Mouse (Mus musculus) inflammation-experienced regulatory T-cells, adult 6 months (primary cell): ENCODE measurements around the gene Hsp90ab1. TPM values are rescaled to one million over a fixed set of nuclear protein-coding genes. Genes with fewer than 3 reads are reported as not detected.

Experiments
- ATAC-seq: one replicate; pipeline ENCODE4 v1.8.0; 2017
- polyA plus RNA-seq, 3 experiments: library from polyadenylated mRNA; unstranded; fragments of 100-300 nt; shearing (Covaris generic); gene quantifications; one replicate each; pipeline ENCODE4 v1.2.1; 2017

The Hsp90ab1 gene
- 1,000 to 10,000 TPM in 1 of 3 experiments, 100 to 1,000 TPM in 2; 939 to 1,028 (median 983) TPM for polyA plus RNA-seq

- ATAC-seq = peak; percentile 63
These were observed at the start of gene Hsp90ab1 for GRCm38 (mm10) chr17:45573087-45573779. Gene Hsp90ab1, minus strand, starts transcription at chr17:45573271.

- ATAC-seq = peak; percentile 62
These were observed 46.5 kb upstream of the Hsp90ab1 start for GRCm38 (mm10) chr17:45619386-45620256.

- peak; percentile 12 for ATAC-seq
These were observed 45.9 kb upstream of the Hsp90ab1 start for GRCm38 (mm10) chr17:45618941-45619385.

- ATAC-seq = no peak
These were observed 44.6 kb upstream of the Hsp90ab1 start for GRCm38 (mm10) chr17:45617655-45618054.

- no peak for ATAC-seq
These were observed 43.6 kb upstream of the Hsp90ab1 start for GRCm38 (mm10) chr17:45616679-45617078.

GRCm38 (mm10) chr17:45616046-45616650, 43.1 kb upstream of the Hsp90ab1 start:
- no peak for ATAC-seq

GRCm38 (mm10) chr17:45612921-45613320, 39.9 kb upstream of the Hsp90ab1 start:
- no peak for ATAC-seq

GRCm38 (mm10) chr17:45612008-45612407, 38.9 kb upstream of the Hsp90ab1 start:
- ATAC-seq = no peak

GRCm38 (mm10) chr17:45610144-45610866, 37.2 kb upstream of the Hsp90ab1 start:
- no peak for ATAC-seq

GRCm38 (mm10) chr17:45608396-45608795, 35.3 kb upstream of the Hsp90ab1 start:
- no peak for ATAC-seq

GRCm38 (mm10) chr17:45606992-45607879, 34.2 kb upstream of the Hsp90ab1 start:
- no peak for ATAC-seq

GRCm38 (mm10) chr17:45602984-45603383, 29.9 kb upstream of the Hsp90ab1 start:
- ATAC-seq = no peak

GRCm38 (mm10) chr17:45601877-45602304, 28.8 kb upstream of the Hsp90ab1 start, which contains the start of gene Mymx:
Gene Mymx, minus strand, starts transcription at chr17:45602102.
- no peak for ATAC-seq

- no peak for ATAC-seq
These were observed 28.3 kb upstream of the Hsp90ab1 start for GRCm38 (mm10) chr17:45601325-45601724.

GRCm38 (mm10) chr17:45600267-45600666, 27.2 kb upstream of the Hsp90ab1 start:
- no peak for ATAC-seq

GRCm38 (mm10) chr17:45599446-45600242, 26.6 kb upstream of the Hsp90ab1 start, which contains the start of gene Slc29a1:
Gene Slc29a1, minus strand, starts transcription at chr17:45599606.
- no peak for ATAC-seq

GRCm38 (mm10) chr17:45598891-45599290, 25.8 kb upstream of the Hsp90ab1 start:
- no peak for ATAC-seq

GRCm38 (mm10) chr17:45598376-45598775, 25.3 kb upstream of the Hsp90ab1 start:
- ATAC-seq = no peak

GRCm38 (mm10) chr17:45597787-45598186, 24.7 kb upstream of the Hsp90ab1 start:
- ATAC-seq = no peak
